Mouse (Mus musculus): ENCODE data around the gene Hist1h4b. TPM values are rescaled to one million over a fixed set of nuclear protein-coding genes. Genes with fewer than 3 reads are reported as not detected.
A peak's percentile ranks its signal among the peaks of the same experiment; 100 is the strongest.
"Not testable (repeated sequence)": the region's sequence is repeated elsewhere in the genome, so short reads cannot be mapped to it uniquely, and the experiment has no call there.

The Hist1h4b gene
- polyA plus RNA-seq, 1 experiment from 2014 or later: 2.0 TPM

DNA sequence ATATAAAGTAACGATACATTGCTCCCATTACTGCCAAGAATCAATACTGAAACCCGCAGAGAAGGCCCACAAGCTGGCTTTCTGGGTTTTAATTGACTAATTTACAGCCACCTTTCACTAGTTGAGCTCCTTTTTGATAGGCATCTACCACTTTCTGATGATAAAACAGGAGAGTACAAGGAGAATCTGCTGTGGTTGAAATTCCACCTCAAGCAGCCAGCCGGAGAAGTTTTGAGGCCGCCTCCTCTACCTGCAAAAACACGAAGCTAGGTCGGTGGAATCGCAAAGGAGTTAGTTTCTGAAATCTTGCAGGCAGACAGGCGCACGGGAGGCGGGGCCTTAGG, 6.4 kb downstream of the Hist1h4b start:
- in situ Hi-C loops (cut with MboI; ENCODE audit: low pct_unique_long_range_greater_than_20kb): loop anchor here (25.0 kb wide), 1 partner anchor 1976 kb away; the partner anchor contains the start of genes Hist1h1b, Hist1h2an, Hist1h2bp and Hist1h3i
- no peak for TF ChIP-seq CTCF (IDR thresholded peaks at IDR 0.05)
- no peak for ATAC-seq
- ChIA-PET CTCF (interaction anchor here (1.2 kb wide), 1 partner anchor 10 kb away, joined by 4 read pairs; no protein-coding TSS in a partner anchor), POLR2A (interaction anchor here (0.9 to 1.7 kb wide), 3 partner anchors 9 to 22 kb away, joined by 3 to 4 read pairs (median 4); no protein-coding TSS in a partner anchor)
- DNase-seq (ENCODE audit: low read depth, low spot score): no peak
- no peaks in the 10 kb centered on the region for H3K27me3 ChIP-seq

DNA sequence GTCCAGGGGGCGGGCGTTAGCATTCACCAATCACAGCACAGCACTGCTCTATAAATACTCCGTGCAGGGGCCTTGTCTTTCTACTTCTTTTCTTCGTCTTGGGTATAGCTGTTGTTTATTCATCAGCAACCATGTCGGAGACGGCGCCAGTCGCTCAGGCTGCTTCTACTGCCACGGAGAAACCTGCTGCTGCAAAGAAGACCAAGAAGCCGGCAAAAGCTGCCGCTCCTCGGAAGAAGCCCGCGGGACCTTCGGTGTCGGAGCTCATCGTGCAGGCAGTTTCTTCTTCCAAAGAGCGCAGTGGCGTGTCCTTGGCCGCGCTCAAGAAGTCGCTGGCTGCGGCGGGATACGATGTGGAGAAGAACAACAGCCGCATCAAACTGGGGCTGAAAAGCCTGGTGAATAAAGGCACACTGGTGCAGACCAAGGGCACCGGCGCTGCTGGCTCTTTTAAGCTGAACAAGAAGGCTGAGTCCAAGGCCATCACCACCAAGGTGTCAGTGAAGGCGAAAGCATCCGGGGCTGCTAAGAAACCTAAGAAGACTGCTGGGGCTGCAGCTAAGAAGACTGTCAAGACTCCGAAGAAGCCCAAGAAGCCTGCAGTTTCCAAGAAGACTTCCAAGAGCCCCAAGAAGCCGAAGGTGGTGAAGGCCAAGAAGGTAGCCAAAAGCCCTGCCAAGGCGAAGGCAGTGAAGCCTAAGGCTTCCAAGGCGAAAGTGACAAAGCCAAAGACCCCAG, 6.9 kb downstream of the Hist1h4b start, which contains the start of gene Hist1h1a:
Gene Hist1h1a (plus strand): TSS at position 81 of the 738 bp plus-strand sequence.
- ATAC-seq (peak; percentile 52), DNase-seq (ENCODE audit: low read depth, low spot score) (peak; percentile 64)
- POLR2A ChIA-PET: interaction anchor here (0.9 to 1.7 kb wide), 3 partner anchors 9 to 23 kb away, joined by 3 to 4 read pairs (median 4); no protein-coding TSS in a partner anchor
- in situ Hi-C loops (cut with MboI; ENCODE audit: low pct_unique_long_range_greater_than_20kb): loop anchor here (25.0 kb wide), 1 partner anchor 1976 kb away; the partner anchor contains the start of genes Hist1h1b, Hist1h2an, Hist1h2bp and Hist1h3i
- TF ChIP-seq CTCF (IDR thresholded peaks at IDR 0.05): no peak
- CTCF ChIA-PET: interaction anchor here (1.2 kb wide), 1 partner anchor 10 kb away, joined by 4 read pairs; no protein-coding TSS in a partner anchor
- H3K27me3 ChIP-seq: no peaks in the 10 kb centered on the region

DNA sequence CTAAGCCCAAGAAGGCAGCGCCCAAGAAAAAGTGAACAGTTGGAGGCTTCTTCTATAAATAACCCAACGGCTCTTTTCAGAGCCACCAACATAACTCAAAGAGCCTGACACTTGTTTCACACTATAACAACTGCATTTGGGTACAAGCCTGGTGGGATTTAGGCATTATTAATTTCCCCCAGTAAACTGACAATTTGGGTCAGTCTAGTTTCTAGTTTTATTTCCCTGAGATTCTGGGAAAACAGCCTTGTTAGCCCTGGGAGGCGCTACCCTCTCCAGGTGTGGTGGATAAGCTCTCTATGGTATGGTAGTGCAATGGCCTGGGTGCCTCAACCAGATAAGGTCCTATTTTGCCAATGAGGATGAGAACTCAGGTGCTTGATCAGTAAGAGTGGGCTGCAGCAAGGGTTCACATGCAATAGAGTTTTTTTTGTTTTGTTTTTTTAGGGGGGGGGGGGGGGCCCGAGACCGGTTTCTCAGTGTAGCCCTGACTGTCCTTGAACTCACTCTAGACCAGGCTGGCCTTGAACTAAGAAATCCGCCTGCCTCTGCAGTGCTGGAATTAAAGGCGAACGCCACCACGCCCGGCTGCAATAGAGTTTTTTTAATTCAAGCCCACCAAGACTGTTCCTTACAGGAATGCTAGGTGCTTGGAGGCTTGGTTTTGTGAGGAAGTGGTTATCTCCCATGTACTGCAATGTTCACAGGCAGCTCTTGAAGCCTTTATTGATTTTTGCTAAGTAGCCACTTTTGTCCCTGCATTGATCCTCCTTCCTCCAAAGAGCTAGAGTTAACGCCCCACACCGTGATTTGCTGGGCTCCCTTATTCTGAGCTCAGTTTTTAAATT, 7.7 kb downstream of the Hist1h4b start:
- TF ChIP-seq CTCF (IDR thresholded peaks at IDR 0.05): no peak
- no peak for ATAC-seq
- CTCF ChIA-PET: no interaction called here
- POLR2A ChIA-PET: no interaction called here
- no peak for DNase-seq (ENCODE audit: low read depth, low spot score)
- H3K27me3 ChIP-seq: no peaks in the 10 kb centered on the region
- in situ Hi-C loops (cut with MboI; ENCODE audit: low pct_unique_long_range_greater_than_20kb): loop anchor here (25.0 kb wide), 1 partner anchor 1977 kb away; the partner anchor contains the start of genes Hist1h1b, Hist1h2an, Hist1h2bp and Hist1h3i

DNA sequence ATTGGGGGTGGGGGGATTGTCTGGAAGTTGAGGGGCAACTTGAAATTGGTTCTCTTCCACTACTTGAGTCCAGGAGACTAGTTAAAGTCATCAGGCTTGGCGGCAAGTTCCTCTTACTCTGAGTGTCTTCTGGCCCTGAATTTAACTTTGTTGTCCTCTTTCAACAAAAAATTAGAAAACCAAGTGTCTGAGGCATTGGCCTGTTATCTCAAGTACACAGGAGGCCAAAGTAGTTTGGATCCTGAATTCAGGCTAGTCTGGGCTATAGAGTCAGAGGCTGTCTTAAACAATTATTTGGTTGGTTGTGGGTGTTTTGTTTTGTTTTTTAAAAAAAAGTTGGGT, 8.3 kb downstream of the Hist1h4b start:
- DNase-seq (ENCODE audit: low read depth, low spot score): no peak
- no peak for ATAC-seq
- ChIA-PET CTCF (no interaction called here), POLR2A (no interaction called here)
- H3K27me3 ChIP-seq: no peaks in the 10 kb centered on the region
- in situ Hi-C loops (cut with MboI; ENCODE audit: low pct_unique_long_range_greater_than_20kb): loop anchor here (25.0 kb wide), 1 partner anchor 1978 kb away; the partner anchor contains the start of genes Hist1h1b, Hist1h2an, Hist1h2bp and Hist1h3i
- no peak for TF ChIP-seq CTCF (IDR thresholded peaks at IDR 0.05)

DNA sequence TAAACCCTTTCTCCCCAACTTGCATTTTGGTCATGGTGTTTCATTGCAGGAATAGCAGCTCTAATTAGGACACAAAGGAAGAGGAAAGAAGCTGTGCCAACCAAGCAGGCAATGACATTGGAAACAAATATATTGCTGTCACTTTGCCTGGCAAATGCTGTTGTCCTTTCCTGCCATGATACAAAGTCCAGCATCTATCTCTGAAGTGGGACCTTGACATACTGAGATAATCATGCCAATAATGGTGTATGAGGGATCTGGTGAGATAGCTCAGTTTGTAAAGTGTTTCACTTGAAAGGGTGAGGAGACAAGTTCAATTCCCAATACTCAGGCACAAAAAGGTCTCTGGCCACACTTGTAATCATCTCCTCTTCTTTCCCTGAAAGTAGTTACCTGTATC, 10.0 kb downstream of the Hist1h4b start:
- H3K27me3 ChIP-seq: no peaks in the 10 kb centered on the region
- TF ChIP-seq CTCF (IDR thresholded peaks at IDR 0.05): no peak
- ChIA-PET CTCF (no interaction called here), POLR2A (no interaction called here)
- DNase-seq (ENCODE audit: low read depth, low spot score): no peak
- in situ Hi-C loops (cut with MboI; ENCODE audit: low pct_unique_long_range_greater_than_20kb): loop anchor here (25.0 kb wide), 1 partner anchor 1979 kb away; the partner anchor contains the start of genes Hist1h1b, Hist1h2an, Hist1h2bp and Hist1h3i
- no peak for ATAC-seq

DNA sequence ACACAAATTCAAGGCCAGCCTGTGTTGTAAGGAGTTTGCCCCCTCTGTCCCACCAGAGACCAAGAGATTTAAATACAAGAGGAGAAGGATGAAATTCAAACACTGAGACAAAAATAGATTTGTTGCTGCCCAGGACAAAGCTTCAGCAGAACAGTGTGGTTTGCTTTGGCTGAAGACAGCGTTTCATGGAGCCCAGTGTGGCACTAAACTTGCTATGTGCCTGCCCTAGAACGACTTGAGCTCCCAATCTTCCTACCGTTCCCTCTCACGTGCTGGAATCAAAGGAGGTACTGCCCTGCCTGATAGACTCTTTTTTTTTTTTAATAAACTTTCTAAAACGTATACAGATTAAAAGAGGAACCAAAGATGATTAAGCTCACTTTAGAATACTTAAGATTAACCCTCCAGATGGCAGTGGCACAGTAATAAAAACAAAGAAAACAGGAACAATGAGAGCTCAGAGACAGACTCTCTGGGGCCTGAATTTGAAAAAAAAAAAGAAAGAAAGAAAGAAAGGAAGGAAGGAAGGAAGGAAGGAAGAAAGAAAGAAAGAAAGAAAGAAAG, 12.1 kb downstream of the Hist1h4b start:
- DNase-seq (ENCODE audit: low read depth, low spot score) (no peak), ATAC-seq (no peak)
- ChIA-PET POLR2A (interaction anchor here (0.9 kb wide), 1 partner anchor 187 kb away, joined by 3 read pairs; no protein-coding TSS in a partner anchor), CTCF (interaction anchor here (0.7 kb wide), 1 partner anchor 1763 kb away, joined by 3 read pairs; no protein-coding TSS in a partner anchor)
- in situ Hi-C loops (cut with MboI; ENCODE audit: low pct_unique_long_range_greater_than_20kb): loop anchor here (25.0 kb wide), 1 partner anchor 1982 kb away; the partner anchor contains the start of genes Hist1h1b, Hist1h2an, Hist1h2bp and Hist1h3i
- no peaks in the 10 kb centered on the region for H3K27me3 ChIP-seq
- TF ChIP-seq CTCF (IDR thresholded peaks at IDR 0.05): no peak

DNA sequence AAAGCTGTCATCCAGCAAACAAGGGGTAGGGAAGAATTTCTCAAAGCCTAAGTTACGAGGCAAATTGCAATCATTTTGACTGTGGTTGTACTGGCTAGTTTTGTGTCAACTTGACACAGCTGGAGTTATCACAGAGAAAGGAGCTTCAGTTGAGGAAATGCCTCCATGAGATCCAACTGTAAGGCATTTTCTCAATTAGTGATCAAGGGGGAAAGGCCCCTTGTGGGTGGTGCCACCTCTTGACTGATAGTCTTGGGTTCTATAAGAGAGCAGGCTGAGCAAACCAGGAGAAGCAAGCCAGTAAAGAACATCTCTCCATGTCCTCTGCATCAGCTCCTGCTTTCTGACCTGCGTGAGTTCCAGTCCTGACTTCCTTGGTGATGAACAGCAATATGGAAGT, 12.8 kb downstream of the Hist1h4b start, which contains the start of gene Trim38:
Gene Trim38 (plus strand): TSS at position 301 of the 400 bp plus-strand sequence.
- H3K27me3 ChIP-seq; ATAC-seq; POLR2A ChIA-PET; DNase-seq (ENCODE audit: low read depth, low spot score); CTCF ChIA-PET: not testable (repeated sequence)
- in situ Hi-C loops (cut with MboI; ENCODE audit: low pct_unique_long_range_greater_than_20kb): loop anchor here (25.0 kb wide), 1 partner anchor 1982 kb away; the partner anchor contains the start of genes Hist1h1b, Hist1h2an, Hist1h2bp and Hist1h3i

DNA sequence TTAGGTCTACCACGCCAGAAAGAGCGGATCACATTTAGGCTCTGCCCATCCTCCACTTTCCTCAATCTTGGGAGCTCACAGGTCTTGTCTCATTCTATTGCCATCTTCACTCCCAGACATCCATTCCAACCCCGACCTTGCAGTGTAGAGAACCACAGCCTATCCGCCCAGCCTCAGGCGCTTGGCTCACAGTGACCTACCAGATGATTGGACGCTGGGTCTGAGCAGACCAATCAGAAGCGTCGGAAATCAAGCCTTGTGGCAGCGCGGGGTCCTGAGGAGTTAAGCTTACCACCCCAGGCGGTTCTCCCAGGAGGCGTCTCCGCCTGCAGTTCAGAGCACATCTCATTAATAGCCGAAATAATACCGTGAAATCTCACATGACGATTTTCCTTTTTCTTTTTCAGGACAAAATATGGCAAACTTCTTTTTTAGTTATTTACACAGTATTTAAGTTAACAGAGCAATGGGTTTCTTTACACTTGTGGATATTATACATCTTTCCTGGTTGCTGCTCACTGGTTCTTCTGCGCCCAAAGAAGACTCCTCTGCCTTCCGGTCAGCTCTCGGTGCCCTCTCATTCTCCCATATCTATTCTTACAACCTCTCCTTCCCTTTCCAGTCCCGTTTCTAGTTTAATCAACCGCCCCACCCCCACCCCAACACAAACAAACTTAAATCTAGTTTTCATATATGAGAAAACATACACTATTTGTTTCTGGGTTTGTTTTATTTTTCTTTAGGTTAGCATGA, 15.9 kb downstream of the Hist1h4b start:
- in situ Hi-C loops (cut with MboI; ENCODE audit: low pct_unique_long_range_greater_than_20kb): loop anchor here (25.0 kb wide), 1 partner anchor 1985 kb away; the partner anchor contains the start of genes Hist1h1b, Hist1h2an, Hist1h2bp and Hist1h3i
- DNase-seq (ENCODE audit: low read depth, low spot score): no peak
- ChIA-PET POLR2A (interaction anchor here (1.4 kb wide), 1 partner anchor 9 kb away, joined by 4 read pairs; the partner anchor contains the start of gene Hist1h1a), CTCF (no interaction called here)
- H3K27me3 ChIP-seq: no peaks in the 10 kb centered on the region
- ATAC-seq: no peak
- no peak for TF ChIP-seq CTCF (IDR thresholded peaks at IDR 0.05)

DNA sequence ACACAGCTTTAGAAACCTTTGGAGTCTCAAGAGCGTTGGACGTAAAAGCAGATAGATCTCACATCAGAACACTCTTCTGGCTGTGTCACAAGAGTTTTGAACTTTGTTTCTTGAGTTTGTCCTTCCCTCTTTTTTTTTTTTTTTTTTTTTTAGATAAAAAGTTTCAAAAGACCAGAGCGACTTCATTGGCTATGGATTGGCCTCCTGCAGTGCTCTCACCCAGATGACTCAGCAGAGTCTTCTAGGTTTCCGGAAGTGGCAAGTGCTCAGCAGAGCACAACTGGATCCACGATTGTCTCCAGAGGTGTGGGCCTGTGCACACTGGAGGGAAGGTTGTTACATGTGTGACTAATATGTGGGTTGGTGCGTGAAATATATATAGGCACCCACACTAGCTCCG, 21.5 kb downstream of the Hist1h4b start:
- ChIA-PET POLR2A (no interaction called here), CTCF (interaction anchor here (1.0 kb wide), 1 partner anchor 148 kb away, joined by 3 read pairs; no protein-coding TSS in a partner anchor)
- no peak for ATAC-seq
- in situ Hi-C loops (cut with MboI; ENCODE audit: low pct_unique_long_range_greater_than_20kb): no loop called here
- TF ChIP-seq CTCF (IDR thresholded peaks at IDR 0.05): no peak
- DNase-seq (ENCODE audit: low read depth, low spot score): no peak
- H3K27me3 ChIP-seq: peaks cover 10% of the 10 kb centered on the region

All from Patski (cell line).